Mouse (Mus musculus) C2C12 (cell line): ENCODE data around the gene Slit3.

Experiments used
- CTCF ChIP-seq: IDR thresholded peaks from one replicate; pipeline ENCODE4 v1.5.1; 2011; ENCODE audit not compliant: control insufficient read depth, insufficient read depth, insufficient read length
- FOSL1 ChIP-seq: IDR thresholded peaks from one replicate; pipeline ENCODE4 v1.8.0; 2011; ENCODE audit warnings: mild to moderate bottlenecking, low read length; ENCODE audit not compliant: poor library complexity, insufficient read depth, severe bottlenecking
- MYOD1 ChIP-seq: IDR thresholded peaks from one replicate; pipeline ENCODE4 v1.6.1; 2011; ENCODE audit warnings: low read depth; ENCODE audit not compliant: control insufficient read depth, insufficient read length

DNA sequence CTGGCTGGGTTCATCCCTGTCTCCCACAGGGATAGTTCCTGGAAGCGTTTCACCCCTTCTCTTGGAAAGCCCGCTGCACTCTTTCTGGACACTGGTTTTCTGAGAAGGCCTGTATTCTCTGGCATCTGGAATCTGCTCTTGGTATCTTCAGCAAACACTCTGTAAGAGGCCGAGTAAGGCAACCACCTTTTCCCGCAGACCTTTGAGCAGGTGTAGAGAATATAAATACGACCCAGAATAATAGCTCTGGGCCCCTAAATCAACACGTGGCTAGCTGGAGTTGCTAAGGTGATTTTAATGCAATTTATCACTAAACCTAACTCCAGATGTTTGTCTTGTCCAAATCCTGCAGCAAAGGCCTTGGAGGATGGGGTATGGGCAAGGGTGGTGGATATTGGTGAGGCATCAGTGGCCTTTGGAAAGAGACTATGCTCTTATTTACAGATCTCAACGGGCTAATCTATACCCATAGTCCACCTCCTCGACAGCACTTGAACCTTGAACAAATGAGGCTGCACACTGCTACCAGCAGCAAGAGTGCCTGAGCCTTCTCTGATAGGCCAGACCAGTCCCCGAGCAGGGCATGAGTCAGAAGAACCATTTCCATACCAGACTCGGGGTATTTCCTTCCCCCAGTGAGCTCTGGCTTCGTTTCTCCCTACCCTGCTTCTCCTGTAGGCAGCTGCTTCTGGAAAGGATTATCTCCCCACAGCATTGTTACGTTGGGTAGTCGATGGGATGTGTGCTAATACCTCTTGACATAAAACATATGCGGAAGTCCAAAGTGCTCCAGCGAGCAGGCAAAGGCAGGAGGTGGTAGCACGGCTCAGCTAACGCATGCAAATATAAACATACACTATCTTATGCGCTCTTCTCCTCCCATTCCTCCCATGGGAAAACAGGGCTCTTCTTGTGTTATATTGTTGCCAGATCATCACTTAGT is 484.1 kb downstream of the Slit3 start:
- TF ChIP-seq FOSL1 (no peak), CTCF (no peak), MYOD1 (no peak)
